Mouse (Mus musculus): ENCODE data around the gene Calml3. TPM values are rescaled to one million over a fixed set of nuclear protein-coding genes. Genes with fewer than 3 reads are reported as not detected.
"Not testable (repeated sequence)": the region's sequence is repeated elsewhere in the genome, so short reads cannot be mapped to it uniquely, and the experiment has no call there.

Gene Calml3
- not detected for total RNA-seq (2022)

DNA sequence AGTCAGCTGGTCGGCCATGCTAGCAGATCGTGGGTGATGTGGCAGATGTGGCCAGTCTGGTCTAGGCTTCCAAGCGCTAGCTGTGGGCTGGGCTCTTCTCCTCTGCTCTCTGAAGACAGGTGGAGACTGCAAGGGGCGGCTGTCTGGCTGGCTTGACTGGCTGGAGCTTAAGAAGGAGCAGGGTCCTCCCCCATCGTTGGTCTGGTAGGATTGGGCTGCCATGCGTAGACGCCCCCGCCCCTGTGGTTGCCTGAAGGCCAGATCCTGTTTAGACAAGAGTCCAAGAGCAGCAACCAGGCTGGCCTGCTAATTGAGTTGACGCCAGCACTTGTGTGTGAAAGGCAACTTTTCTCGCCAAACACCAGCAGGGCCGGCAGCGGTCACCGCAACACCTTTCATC is at the start of gene Calml3:
Calml3 (minus strand) TSS at position 131 of the 400 bp plus-strand sequence.
- no peak for DNase-seq (ENCODE audit: low spot score in 2 of 2)

DNA sequence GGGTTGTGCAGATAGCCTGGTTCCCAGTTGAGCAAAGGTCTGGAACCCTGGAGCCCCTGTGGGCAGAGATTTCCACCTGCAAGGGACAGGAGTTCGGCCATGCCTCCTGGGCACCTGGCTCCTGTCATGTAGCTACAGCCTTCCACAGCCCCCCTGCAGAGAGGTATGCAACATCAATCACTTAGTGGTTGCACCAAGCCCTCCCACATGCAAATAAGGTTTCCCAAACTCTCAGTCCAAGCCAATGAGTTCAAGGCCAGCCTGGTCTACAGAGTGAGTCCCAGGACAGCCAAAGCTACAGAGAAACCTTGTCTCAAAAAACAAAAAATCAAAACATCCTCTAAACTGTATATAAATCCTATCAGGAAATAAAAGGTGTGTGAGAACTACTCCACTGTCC is 46.2 kb upstream of the Calml3 start:
- DNase-seq (ENCODE audit: low spot score in 2 of 2) = no peak

DNA sequence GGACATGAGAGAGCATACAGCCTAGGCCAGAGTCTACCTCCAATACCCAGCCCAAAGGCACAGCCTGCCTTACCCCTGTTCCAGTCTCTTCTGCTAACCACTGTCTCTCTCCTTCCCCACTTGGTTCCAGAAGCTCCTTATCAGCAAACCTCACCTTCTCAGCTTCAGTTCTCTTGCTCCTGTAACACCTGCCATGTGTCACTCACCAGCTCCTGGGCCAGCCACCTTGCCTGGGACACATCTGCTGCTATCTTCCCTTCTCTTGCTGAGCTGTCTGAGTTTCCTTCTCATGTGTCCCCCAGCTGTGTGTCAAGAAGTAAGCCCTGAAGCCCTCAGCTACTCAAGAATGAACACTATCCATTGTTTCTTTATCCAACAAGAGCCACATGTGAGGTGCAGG is 36.5 kb upstream of the Calml3 start:
- not testable (repeated sequence) for DNase-seq (ENCODE audit: low spot score in 2 of 2)

DNA sequence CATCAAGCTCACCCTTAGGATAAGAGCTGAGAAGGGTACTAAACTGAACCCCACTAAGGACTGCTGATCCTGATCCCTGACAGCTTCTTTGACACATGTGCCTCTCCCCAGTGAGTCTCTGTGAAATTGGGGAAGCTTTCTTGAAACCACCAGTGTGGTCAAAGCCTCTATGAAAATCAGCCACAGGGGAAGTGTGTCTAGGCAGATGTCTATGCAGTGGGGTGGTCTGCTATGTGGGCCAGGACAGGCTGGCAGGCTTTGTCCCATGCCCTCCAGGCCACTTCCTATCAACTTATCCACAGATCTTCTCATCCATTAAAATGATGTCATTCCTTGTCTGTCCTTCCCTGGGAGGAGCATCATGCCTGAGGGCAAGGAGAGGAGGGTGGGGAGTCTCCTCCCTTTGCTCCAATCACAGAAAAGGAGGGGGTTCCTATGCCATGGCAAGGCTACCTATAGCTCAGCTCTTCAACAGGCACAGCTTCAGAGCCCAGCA is 33.2 kb upstream of the Calml3 start, which contains the start of gene Calm4:
Calm4 (plus strand) TSS at position 446 of the 496 bp plus-strand sequence.
- not testable (repeated sequence) for DNase-seq (ENCODE audit: low spot score in 2 of 2)

DNA sequence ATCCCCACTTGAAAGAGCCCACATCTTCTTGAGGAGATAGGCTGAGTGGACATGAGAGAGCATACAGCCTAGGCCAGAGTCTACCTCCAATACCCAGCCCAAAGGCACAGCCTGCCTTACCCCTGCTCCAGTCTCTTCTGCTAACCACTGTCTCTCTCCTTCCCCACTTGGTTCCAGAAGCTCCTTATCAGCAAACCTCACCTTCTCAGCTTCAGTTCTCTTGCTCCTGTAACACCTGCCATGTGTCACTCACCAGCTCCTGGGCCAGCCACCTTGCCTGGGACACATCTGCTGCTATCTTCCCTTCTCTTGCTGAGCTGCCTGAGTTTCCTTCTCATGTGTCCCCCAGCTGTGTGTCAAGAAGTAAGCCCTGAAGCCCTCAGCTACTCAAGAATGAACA is 29.5 kb upstream of the Calml3 start:
- not testable (repeated sequence) for DNase-seq (ENCODE audit: low spot score in 2 of 2)

DNA sequence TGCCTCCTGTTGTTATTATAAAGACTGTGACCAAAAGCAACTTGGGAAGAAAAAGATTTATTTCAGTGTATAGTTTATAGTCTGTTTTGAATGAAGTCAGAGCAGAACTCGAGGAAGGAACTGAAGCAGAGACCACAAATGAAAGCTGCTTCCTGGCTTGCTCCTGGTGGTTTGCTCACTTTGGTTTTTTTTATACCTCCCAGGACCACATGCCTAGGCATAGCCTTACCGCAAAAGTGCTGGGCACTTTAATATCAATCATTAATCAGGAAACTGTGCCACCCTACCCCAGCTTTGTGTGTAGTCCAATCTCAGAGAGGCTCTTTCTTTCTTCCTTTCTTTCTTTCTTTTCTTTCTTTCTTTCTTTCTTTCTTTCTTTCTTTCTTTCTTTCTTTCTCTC is 28.3 kb upstream of the Calml3 start:
- no peak for DNase-seq (ENCODE audit: low spot score in 2 of 2)

DNA sequence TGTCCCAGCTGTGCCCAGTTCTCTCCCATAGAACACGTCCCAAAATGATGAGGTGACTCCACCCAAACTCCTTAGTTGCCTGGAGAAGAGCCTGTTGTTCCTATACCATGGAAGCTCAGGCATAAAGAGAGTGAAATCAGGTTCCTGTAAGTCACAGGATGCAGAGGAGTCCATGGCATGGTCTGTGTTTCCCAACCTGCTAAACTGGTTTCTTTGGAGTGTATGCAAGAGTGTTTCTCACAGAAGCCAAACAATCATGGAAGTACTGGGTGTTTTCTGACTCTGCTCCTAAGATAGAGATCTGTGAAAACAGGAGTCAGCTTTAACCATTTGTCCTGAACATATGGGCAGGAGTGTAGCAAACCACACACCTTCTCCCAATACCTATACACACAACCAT is 27.9 kb upstream of the Calml3 start:
- no peak for DNase-seq (ENCODE audit: low spot score in 2 of 2)

DNA sequence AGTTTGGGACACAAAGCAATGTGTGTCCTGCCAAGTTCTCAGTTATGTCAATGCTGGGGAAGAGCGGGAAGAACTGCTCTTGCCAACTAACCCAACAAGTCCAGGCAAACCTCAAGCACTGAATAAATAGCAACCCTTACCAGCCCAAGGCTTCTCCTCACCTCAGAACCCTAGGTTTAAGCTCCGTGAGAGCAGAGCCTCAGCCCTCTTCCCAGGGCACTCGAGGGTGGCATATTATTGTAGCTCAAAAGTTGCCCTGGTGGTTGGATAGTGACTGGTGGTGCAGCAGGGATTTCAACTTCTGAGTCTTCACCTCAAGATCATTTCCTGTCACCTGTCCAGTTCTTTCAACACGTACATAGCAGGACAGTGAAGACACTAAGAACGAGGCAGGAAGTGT is 27.4 kb upstream of the Calml3 start:
- no peak for DNase-seq (ENCODE audit: low spot score in 2 of 2)

DNA sequence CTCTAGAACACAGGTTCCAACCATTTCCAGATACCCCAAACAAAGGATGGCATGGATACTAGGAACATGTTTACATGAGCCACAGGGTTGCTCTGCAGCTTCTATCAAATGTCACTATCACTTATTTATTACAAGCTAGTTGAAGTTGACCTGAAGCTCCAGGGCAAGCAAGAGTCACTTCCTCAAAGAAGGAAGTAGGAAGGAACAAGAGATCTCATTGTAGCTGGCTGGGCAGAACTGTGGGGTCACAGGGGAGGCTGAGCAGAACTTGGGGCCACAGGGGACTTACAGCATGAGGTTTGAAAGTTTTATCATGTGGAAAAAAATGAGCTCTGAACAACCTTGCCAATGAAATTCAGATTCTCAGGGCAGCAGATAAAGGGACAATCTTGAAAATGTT is 21.6 kb upstream of the Calml3 start:
- no peak for DNase-seq (ENCODE audit: low spot score in 2 of 2)

DNA sequence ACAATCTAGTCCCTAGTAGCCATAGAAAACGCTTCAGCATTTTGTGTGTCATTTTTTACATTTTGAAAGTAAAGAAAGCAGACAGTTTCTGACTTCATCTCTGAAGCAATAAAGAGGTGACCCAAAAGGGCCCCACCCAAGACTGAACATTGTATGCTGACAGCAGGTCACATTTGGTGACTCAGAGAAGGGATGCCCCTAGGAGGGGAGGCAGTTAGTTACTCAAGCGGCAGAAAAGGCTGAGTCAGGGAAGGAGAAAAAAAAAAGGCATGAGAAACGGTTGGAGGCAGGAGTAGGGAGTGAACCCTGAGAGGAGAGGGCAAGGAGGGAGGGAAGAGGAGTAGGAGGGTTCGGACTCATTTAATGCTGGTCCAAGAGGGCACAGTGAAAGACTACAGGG is 18.0 kb upstream of the Calml3 start:
- no peak for DNase-seq (ENCODE audit: low spot score in 2 of 2)

DNA sequence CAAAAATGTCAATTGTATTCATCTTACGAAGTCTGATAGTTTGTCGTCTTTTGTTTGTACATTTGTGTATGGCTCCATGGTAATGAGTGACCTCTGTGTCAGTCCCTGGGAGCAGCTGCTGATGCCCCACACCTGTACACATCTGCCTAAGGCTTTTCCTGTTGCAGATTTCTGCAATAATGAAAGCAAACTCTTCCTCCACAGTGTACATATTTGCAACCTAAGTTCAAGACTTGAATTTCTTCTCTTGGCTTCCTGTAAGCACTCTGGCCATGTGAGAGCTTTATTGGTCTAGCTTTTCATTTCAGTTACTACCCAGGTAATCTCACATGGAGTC is 14.6 kb upstream of the Calml3 start:
- no peak for DNase-seq (ENCODE audit: low spot score in 2 of 2)

DNA sequence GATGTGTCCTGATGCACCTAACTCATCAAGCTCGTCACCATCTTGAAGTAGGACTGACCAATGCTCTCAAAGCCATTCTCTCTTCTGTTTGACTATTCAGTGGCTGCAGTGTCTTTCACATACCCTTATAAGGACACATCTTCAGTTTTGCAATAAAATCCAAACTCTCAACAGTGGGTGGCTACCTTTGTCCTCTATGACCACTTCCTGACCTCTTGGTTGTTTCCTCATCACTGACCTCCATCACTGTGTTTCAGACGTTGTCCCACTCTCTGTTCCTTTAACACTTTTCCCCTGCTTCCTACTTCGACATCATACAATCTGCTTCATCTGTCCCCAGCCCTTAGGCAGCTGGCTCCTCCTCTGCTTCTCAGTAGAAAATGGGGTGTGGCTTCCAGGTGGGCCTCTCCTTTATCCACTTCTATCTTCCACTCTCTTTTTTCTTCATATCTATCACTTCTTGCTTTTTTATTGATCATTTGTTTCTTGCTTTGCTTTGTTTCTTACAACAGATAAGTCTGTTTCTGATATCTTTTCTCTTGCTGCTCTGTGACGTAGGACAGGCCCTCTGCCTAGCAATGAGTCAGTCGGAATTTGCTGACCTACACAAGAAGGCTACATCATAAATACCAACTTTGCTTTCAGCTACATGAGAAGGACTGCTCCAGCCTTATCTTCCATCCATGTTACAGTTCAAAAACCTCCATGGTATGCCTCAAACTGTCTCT is 14.1 kb upstream of the Calml3 start:
- DNase-seq (ENCODE audit: low spot score in 2 of 2) = no peak

DNA sequence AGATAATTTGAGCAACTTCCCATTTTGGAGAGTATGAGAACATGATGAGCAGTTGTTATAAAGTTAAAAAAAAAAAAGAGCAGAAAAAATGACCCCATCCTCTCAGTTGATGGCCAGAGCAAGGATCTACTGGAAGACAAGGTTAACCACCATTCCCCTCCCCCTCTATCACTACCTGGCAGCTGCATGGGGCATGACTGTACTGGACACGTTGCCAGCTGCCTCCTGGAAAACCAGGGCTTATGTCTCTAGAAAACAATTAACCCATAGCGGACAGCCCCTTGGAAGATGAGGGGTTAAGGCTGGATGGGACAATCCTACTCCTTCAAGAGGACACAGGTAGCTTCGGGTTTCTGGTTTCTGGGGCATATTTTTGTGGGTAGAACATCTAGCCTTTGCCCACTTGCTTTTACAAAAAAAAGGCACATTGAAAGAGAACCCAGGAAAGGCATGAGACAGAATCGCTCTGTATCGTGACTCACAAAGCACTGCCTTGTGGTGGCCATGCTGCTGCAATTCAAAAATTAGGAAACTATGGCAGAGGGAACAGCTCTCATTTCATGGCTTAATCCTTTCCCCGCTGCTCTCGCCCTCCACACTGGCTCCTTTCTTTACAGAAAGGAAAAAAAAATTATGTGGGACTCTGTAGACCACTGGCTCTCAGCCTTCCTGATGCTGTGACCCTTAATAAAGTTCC is 3.2 kb upstream of the Calml3 start:
- DNase-seq (ENCODE audit: low spot score in 2 of 2) = no peak

DNA sequence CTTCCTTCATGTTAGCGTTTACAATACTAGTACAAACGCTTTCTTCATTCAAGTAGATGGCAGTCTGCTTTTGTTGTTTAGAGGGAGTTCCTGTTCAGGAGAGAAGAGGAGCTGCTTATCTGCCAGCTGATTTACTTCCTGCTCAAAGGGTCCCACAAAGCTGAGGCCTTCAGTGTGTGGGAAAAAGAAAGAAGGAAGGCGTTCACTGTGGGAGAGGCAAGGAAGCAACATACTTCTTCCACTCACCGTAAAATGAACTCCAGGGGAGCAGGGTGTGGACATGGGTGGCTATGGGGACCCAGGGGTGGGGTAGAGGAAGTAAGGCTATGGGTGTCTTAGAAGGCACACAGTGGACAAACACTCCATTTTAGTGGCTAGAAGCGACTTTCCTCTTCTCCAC is 1.5 kb upstream of the Calml3 start:
- DNase-seq (ENCODE audit: low spot score in 2 of 2) = no peak

DNA sequence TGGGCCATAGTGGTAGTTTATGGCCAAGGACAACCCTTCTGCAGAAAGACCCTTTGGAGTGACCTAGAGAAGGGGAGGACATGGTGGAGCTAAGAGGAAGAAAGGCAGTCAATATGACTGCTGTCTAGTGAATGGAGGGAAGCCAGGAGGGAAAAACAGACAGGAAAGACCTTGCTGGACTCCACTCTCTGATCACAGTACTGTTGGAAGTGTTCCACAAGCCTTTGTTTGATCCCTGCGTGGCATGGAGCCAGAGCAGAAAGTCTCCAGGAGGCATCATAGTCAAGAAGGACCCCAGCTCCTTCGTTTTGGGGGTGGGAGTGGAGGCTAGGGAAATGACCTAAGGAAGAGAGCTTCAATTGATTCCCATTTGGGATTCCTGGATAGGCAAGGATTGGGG is 1.0 kb upstream of the Calml3 start:
- DNase-seq (ENCODE audit: low spot score in 2 of 2) = no peak

DNA sequence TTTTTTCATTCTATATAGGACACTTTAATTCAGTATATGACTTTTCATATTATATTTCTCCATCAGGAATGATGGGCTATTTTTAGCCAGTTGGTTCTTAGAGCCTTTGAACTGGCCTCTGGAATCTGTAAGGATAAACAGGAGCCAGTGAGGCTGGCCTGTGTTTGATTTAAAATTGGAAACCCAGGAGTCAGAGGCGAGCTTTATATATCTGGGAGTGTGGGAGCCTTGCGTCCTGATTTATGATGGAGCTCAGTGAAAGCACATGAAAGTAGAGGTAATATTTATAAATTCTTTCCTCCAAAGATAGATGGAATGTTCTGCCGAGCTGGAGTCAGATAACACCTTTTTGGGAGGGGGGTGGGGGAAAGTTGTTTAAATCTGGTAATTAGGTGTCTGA is 4.7 kb downstream of the Calml3 start:
- no peak for DNase-seq (ENCODE audit: low spot score in 2 of 2)

DNA sequence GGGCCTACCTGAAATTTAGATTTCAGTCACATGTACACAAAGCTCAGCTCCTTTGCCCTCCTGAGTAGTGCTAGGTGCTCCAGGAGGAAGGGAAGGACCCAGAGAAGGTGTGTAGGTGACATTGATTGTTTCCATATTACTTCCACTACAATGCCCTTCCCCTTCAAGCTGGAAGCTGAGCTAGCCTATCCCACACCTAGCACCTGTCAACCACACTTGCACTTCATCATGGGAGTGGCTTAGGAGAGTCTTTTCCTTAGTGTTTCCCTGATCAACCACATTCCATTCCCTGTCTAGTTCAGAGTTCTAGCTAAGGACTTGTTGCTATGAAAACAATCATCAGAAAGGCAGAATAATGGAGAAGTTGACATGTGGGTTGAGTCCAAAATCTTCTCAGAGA is 5.4 kb downstream of the Calml3 start:
- no peak for DNase-seq (ENCODE audit: low spot score in 2 of 2)

DNA sequence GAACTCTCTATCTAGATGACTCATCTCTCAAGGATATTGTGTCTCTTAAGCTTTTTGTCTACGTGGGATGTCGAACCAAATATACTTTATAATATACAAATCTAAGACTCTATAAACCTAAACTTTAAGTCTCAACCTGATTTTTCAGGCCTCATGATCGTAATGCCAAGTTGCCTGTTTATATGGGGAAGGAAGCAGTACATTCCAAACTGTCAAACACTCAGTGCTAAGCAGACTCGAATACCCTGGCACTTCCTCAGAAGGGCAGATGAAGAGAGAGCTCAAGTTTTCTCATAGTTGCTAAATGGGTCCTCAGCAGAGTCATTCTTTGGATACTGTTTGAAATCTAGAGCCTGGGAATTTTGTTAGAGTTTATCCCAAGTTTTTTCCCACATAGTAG is 7.5 kb downstream of the Calml3 start:
- no peak for DNase-seq (ENCODE audit: low spot score in 2 of 2)

DNA sequence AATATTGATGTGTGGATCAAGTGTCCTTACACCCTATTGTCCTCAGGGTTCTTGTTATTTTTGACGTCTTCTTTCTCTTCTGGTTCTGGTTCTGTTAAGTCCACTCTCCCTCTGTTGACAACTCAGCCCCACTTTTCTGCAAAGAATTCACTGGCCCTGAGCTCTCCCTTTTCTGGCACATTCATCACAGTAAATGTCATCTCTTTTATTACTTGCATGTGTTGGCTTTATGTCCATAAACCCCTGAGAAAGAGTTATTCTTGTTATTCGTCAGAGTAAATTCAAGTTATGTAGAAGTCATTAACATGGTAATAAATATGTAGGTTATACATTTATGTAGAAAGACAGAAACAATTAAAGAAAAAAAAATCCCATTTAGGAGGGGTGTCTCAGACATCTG is 14.6 kb downstream of the Calml3 start:
- DNase-seq (ENCODE audit: low spot score in 2 of 2) = no peak

DNA sequence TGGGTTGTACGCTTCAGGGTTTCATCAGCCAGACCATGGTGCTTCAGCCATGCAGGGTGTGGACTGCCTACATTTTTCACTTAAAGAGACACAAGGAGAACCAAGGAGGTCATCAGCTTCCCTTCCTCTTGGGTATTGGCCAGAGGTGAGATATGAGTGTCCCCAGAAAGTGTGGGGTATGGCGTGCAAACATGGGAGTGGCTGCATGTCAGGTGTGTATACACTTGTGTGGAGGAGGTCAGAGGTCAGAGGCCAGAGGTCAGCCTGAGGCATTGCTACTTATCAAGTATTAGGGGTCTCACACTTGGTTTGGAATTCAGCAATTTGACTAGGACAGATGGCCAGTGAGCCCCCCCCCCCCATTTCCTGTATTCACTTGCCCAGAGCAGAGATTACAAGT is 15.5 kb downstream of the Calml3 start:
- DNase-seq (ENCODE audit: low spot score in 2 of 2) = no peak

DNA sequence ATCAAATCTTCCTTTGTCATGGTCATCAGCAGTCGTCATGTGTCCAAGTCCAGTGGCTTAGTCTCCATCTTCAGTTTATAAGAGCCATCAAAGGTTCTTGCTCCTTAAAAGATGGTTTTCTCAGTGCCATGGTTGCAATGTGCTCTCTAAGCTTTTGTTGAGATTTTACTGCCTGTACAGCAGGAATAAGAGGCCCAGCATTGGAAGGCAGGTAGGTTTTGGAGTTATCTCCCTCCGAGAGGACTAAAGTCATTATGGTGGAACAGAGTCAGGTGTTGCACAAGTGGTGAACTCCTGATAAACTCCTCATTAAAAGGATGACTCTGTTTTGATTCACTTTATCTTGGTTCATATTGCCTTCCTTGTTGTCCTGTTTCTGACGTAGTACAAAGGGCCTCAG is 16.5 kb downstream of the Calml3 start:
- DNase-seq (ENCODE audit: low spot score in 2 of 2) = no peak

DNA sequence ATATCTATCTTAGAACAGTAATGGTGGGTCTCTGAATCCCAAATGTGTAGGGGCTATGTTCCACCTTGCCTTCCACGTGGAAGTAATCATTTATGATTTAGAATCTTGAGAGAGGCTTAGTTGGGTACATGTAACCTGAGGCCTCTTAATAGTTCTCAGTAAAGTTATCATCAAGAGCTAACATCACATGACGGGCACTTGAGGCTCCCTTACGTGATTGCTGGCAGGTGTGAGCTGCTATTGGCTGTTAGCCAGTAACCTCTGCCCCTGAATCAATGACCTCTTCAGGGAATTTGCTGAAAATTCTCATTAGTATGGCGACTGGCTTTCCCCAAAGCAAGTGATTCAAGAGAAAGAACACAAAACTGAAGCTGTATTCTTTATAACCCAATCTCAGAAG is 17.0 kb downstream of the Calml3 start:
- no peak for DNase-seq (ENCODE audit: low spot score in 2 of 2)

DNA sequence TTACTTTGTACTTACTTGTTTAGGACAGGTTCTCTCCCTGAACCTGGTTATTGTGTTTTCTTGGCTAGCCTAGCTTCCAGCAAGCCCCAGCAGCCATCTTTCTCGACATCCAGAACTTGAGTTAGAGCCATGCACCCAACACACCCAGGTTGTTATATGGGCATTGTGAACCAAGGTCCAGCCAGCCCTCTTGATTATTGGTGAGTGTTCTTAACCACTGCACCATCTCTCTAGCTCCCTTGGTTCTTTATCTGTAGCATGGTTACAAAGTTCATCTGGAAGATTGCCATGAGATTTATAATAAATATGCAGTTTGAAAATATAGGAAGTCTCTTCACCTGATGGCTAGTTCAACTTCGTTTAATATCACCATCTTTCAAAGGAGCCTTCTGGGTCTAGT is 20.5 kb downstream of the Calml3 start:
- DNase-seq (ENCODE audit: low spot score in 2 of 2) = no peak
